21 mouse cellular contexts compared by ENCODE assay signal in the genomic region with DNA sequence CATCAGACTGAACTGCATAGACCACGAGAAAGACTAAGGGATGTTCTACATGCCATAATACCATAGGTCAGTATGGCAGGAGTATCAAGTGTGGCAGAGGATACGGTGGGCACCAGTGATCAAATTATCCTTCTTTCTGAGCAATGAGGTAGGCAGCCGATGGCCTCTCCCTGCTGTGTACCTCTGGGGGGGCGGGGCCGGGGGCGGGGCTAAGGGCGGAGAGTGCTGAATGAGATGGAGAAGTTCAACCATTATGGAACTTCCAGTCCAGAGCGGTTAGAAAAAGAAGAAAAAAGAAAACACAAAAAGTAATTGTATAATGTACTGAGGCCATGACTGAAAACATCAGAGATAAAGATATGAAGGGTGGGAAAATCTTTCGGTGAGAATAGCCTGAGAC.
"Had no signal": no experiment of that assay in that cellular context is flagged by ENCODE, and none has a peak within 500 bp of the region (broad histone marks: within the 10 kb centered on the region; RNA-seq: fewer than 3 reads in every experiment).

No protein-coding gene starts in this region.

- ATAC-seq: midbrain, embryonic 16.5 days had no signal

- H3K9ac ChIP-seq: lung, embryonic 14.5 days; midbrain, embryonic 12.5 days; neural tube, embryonic 13.5 days; neural tube, embryonic 15.5 days; stomach, embryonic 15.5 days had no signal

- H3K27me3 ChIP-seq: stomach, embryonic 15.5 days had no signal

- H3K9me3 ChIP-seq: midbrain, embryonic 10.5 days; midbrain, embryonic 12.5 days; neural tube, embryonic 13.5 days; neural tube, embryonic 15.5 days; stomach, embryonic 15.5 days had no signal

- DNase-seq: lung, adult 18-20 months; lung, embryonic 14.5 days; lung, postnatal 10 days; lung, postnatal 4 days; midbrain, embryonic 14.5 days; retina, postnatal 1 day; right cerebral cortex, adult 18-20 months; right cerebral cortex, postnatal 25 days; right cerebral cortex, postnatal 4 days; spleen, adult 18-20 months; thymus, adult 2 months; thymus, postnatal 25 days; thymus, postnatal 4 days had no signal

- H3K4me3 ChIP-seq: midbrain, embryonic 10.5 days; midbrain, embryonic 12.5 days; myocyte; neural tube, embryonic 13.5 days; neural tube, embryonic 15.5 days; stomach, embryonic 15.5 days had no signal

- H3K4me2 ChIP-seq: lung, embryonic 14.5 days; midbrain, embryonic 12.5 days; neural tube, embryonic 13.5 days; neural tube, embryonic 15.5 days; stomach, embryonic 15.5 days had no signal

- H3K27ac ChIP-seq: midbrain, embryonic 10.5 days; midbrain, embryonic 12.5 days; neural tube, embryonic 13.5 days; neural tube, embryonic 15.5 days; stomach, embryonic 15.5 days; stomach, postnatal 0 days had no signal

- H3K36me3 ChIP-seq: midbrain, embryonic 10.5 days; midbrain, embryonic 12.5 days; neural tube, embryonic 13.5 days; neural tube, embryonic 15.5 days; stomach, embryonic 15.5 days had no signal
